Mouse (Mus musculus) spleen, adult 2 months (tissue): ENCODE results near the gene Cep152. TPM values are rescaled to one million over a fixed set of nuclear protein-coding genes. Genes with fewer than 3 reads are reported as not detected.

ENCODE experiments used
- DNase-seq, 2 experiments: peaks; one replicate each; pipeline versions ENCODE4 v3.0.0 to v3.0.0-alpha.2; 2012 to 2021; ENCODE audit warnings: low spot score in 2 of 2, low read depth in 1 of 2
- H3K27ac ChIP-seq: fragments of 200-500 bp; 2 replicates; pipeline ENCODE4 v1.5.1; 2012; ENCODE audit warnings: low read length, inconsistent platforms; ENCODE audit not compliant: insufficient read depth
- H3K27me3 ChIP-seq: fragments of 200-500 bp; 2 replicates; pipeline ENCODE4 v1.6.1; 2012; ENCODE audit warnings: mild to moderate bottlenecking, moderate library complexity, low read length, inconsistent platforms; ENCODE audit not compliant: control insufficient read depth, insufficient read depth
- H3K36me3 ChIP-seq: fragments of 200-500 bp; 2 replicates; pipeline ENCODE4 v1.6.1; 2012; ENCODE audit warnings: mild to moderate bottlenecking, low read length, inconsistent platforms; ENCODE audit not compliant: control insufficient read depth, insufficient read depth
- H3K4me1 ChIP-seq: fragments of 200-500 bp; 2 replicates; pipeline ENCODE4 v1.6.1; 2011; ENCODE audit warnings: inconsistent platforms; ENCODE audit not compliant: control insufficient read depth, insufficient read depth, insufficient read length
- H3K4me3 ChIP-seq: fragments of 200-500 bp; 2 replicates; pipeline ENCODE4 v1.5.1; 2011; ENCODE audit warnings: mild to moderate bottlenecking, inconsistent platforms; ENCODE audit not compliant: insufficient read depth, insufficient read length; ENCODE audit errors: extremely low read depth
- CTCF ChIP-seq: fragments of 200-500 bp; IDR thresholded peaks from 2 replicates; pipeline ENCODE4 v1.5.1; 2011; ENCODE audit warnings: mild to moderate bottlenecking, inconsistent platforms; ENCODE audit not compliant: insufficient read depth, insufficient read length, insufficient replicate concordance; ENCODE audit errors: extremely low read depth
- POLR2A ChIP-seq: fragments of 200-500 bp; IDR thresholded peaks from 2 replicates; pipeline ENCODE4 v1.6.1; 2011; ENCODE audit warnings: low read depth, low read length, inconsistent platforms
- WGBS: fragments of 180-500 bp; shearing (Covaris S2); methylation state at CpG from one replicate; pipeline ENCODE4 v1.1.7; 2018; 5-methylcytosine and 5-hydroxymethylcytosine counted together
- polyA plus RNA-seq: library from polyadenylated mRNA; depleted of rRNA; stranded (reverse); fragments of >200 nt; gene quantifications from 2 replicates; pipeline ENCODE4 v1.2.3, GENCODE M21; 2012

Cep152 gene
- polyA plus RNA-seq, 1 experiment, result 1.8 TPM

DNA sequence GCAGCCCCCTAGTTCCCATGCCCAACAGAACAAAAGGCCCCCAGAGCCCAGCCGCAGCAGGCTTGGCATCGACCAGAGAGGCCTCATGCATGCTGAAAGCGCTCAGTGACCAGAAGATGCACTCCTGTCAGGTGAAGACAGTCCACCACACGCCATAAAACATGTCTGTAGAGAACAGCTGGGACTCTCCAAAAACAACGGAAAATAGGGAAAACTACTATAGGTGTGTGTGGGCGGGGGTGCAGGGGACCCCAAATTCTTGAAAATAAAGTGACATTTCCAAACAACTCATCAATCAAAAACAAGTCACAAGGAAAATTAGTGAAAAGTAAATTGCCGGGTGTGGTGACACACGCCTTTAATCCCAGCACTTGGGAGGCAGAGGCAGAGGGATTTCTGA, 62.5 kb downstream of the Cep152 start:
- 97% methylated on average over 8 of the region's 8 CpGs for WGBS
- no peak for DNase-seq
- no peak overlapping the region for H3K27ac ChIP-seq
- no peak for TF ChIP-seq CTCF
- TF ChIP-seq POLR2A, result no peak
- H3K4me1 ChIP-seq, result no peaks in the 10 kb centered on the region
- H3K27me3 ChIP-seq, result no peaks in the 10 kb centered on the region
- H3K4me3 ChIP-seq, result no peak overlapping the region
- H3K36me3 ChIP-seq, result peaks cover 19% of the 10 kb centered on the region

DNA sequence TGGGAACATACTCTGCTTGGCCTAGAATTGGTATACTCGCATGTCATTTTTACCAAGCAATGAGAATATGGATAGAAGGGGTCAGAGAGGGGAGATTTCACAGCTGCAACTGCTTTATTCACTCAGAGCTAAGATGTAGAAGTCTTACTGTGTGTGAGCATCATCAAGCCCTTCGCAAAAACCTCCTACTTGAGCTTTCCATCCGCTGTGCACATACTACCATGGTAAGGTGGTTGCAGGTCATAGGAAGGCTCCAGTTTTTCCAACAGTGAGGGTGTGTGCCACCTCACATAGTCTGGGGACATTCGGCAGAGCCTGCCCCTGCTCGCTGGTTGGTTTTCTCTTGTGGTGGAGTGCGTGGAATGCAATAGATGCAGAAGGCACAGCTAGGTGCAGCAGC, 64.9 kb downstream of the Cep152 start:
- WGBS, result 96% methylated on average over 6 of the region's 6 CpGs
- H3K36me3 ChIP-seq, result peaks cover 11% of the 10 kb centered on the region
- TF ChIP-seq CTCF (no peak), POLR2A (no peak)

DNA sequence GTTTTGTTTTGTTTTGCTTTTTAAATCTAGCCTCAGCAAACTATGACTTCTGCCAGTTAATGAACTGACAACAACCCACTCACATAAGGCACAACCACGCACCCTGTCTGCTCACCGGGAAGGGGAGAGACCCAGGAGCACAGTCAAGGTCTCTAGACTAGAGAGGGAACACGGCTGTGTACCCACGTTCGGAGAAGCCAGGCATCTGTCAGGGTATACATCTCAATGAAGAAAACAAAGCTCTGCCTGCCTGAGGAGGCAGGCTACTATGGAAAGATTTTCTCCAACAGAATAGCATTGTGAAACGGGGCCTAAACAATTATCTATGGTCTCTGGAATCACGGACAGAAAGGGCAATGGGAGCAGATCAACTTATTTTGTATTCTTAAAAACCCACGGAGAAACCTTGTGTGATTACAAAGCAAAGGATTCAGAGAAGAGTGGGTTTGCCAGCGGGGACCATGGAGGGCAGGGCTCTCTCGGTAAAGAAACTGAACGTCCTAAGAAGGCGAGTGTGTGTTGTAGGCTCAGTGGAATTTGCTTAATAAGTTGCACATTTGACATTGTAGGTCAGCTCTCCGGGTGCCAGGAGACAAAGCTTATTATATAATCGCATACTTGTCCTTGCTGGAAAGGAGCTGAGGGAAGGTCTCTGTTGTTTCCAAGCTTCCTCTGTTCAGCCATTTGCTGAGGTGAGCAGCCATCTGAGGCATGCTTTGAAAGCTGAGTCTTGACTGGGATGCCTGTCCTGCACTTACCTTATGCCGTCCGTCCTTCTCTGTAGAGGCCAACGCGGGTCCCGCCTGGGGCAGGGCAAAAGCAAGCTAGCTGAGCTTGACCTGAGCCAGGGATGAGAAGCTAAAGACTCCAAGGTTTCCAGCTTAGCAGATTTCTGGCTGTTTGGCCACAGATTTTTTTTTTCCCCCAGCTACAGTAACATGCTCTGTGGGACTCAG, 66.0 kb downstream of the Cep152 start:
- 89% methylated on average over 19 of the region's 19 CpGs for WGBS
- TF ChIP-seq CTCF (no peak), POLR2A (no peak)
- no peak overlapping the region for H3K4me3 ChIP-seq

More for the DNA sequence above, 64.9 kb downstream of the Cep152 start:
- no peak for DNase-seq
- Histone ChIP-seq H3K27me3 (no peaks in the 10 kb centered on the region), H3K4me1 (no peaks in the 10 kb centered on the region), H3K27ac (no peak overlapping the region), H3K4me3 (no peak overlapping the region)

DNA sequence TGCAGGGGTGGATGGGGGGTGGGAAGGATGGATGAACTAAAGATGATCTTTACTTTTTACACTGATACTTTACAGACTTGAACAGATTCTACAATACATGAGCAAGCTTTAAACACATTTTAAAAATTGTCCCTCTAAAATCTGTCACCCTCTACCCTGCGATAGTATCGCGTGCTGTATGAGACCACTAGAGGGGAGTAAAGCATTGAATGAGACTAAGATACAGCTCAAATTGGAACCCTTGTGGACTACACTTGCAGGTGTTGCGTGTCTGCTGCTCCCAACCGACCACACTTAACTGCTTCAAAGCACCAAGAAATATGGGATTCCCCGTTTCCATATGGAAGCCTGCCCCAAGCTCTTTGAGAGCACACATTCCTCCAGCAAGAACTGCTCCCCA, 69.1 kb downstream of the Cep152 start:
- WGBS, result 83% methylated on average over 6 of the region's 6 CpGs
- TF ChIP-seq POLR2A (no peak), CTCF (no peak)
- no peak for DNase-seq

More for the DNA sequence above, 66.0 kb downstream of the Cep152 start:
- Histone ChIP-seq H3K27ac (no peak overlapping the region), H3K36me3 (peaks cover 8% of the 10 kb centered on the region), H3K27me3 (no peaks in the 10 kb centered on the region), H3K4me1 (no peaks in the 10 kb centered on the region)
- no peak for DNase-seq

DNA sequence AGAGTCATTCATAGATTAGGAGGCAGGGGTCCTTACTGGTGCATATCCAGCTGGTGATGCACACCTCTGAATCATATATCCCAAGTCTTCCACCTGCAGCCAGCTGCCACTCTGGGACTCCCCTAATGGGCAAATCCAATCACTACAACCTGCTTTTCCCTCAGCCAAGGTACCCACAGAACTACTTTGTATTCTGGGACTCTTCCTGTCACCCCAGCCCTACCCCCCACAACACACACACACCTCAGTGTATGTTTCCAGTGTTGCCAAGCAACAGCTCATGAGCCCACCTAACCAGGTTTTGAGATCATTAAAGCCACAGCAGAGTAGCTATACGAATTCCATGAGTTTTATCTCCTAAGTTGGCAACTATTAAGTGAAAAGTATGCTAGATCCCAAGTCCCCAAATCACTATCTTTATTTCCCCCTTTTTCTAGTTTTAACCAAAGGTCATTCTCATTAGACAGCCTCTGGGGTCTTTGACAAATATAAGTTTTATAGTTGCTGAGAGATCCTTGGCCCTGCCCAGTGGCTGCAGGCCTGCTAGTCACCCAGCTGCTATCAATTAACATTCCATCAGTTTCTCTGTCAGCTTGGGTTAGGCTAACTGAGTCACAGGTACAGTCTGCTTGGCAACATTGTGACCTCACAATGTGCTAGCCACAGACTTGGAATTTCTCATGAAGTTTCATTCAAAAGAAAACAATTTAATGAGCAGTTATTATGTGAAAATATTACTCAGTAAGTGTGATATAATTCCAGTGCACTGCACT, 75.9 kb downstream of the Cep152 start:
- no peaks in the 10 kb centered on the region for H3K4me1 ChIP-seq
- no peak for TF ChIP-seq POLR2A
- TF ChIP-seq CTCF, result no peak
- DNase-seq, result no peak
- no peak overlapping the region for H3K27ac ChIP-seq
- H3K27me3 ChIP-seq, result no peaks in the 10 kb centered on the region
- no peaks in the 10 kb centered on the region for H3K36me3 ChIP-seq
- H3K4me3 ChIP-seq, result no peak overlapping the region
- 82% methylated on average over 1 of the region's 1 CpGs for WGBS

More for the DNA sequence above, 69.1 kb downstream of the Cep152 start:
- no peaks in the 10 kb centered on the region for H3K4me1 ChIP-seq
- no peak overlapping the region for H3K4me3 ChIP-seq
- H3K27me3 ChIP-seq, result no peaks in the 10 kb centered on the region
- H3K36me3 ChIP-seq, result no peaks in the 10 kb centered on the region
- no peak overlapping the region for H3K27ac ChIP-seq

- 79% methylated on average over 3 of the region's 3 CpGs for WGBS
These were observed 79.9 kb downstream of the Cep152 start for GRCm38 (mm10) chr2:125544986-125545385.

DNA sequence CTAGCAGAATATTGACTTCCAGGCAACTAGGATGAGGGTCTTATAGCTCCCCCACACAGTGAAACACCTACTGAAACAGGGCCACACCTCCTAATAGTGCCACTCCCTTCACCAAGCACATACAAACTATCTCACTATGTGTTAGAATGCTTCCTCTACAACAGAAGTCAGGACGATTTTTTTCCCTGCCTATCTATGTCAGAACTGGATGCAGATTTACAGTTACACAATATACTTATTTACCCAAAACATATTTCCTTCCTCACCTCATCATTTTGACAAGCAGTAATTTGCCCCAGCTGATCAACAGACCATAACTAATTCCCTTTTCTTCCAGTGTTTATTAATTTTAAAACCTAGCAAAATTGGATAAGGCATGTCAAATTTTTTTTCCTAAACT, 81.3 kb downstream of the Cep152 start:
- no peak overlapping the region for H3K27ac ChIP-seq
- no peak for DNase-seq
- 25% methylated on average over 1 of the region's 1 CpGs for WGBS
- H3K27me3 ChIP-seq, result no peaks in the 10 kb centered on the region
- H3K4me3 ChIP-seq, result no peak overlapping the region
- no peaks in the 10 kb centered on the region for H3K36me3 ChIP-seq
- no peak for TF ChIP-seq CTCF
- TF ChIP-seq POLR2A, result no peak
- no peaks in the 10 kb centered on the region for H3K4me1 ChIP-seq

More at GRCm38 (mm10) chr2:125544986-125545385, 79.9 kb downstream of the Cep152 start:
- H3K27ac ChIP-seq, result no peak overlapping the region
- H3K4me1 ChIP-seq, result no peaks in the 10 kb centered on the region
- H3K4me3 ChIP-seq, result no peak overlapping the region
- H3K36me3 ChIP-seq, result no peaks in the 10 kb centered on the region
- no peak for DNase-seq
- TF ChIP-seq POLR2A (no peak), CTCF (no peak)
- H3K27me3 ChIP-seq, result no peaks in the 10 kb centered on the region
